26 mouse cellular contexts compared by ENCODE assay signal in genomic region chr10:17214065-17214440, GRCm38 (mm10).
A peak's percentile ranks its signal among the peaks of the same experiment; 100 is the strongest.
DNase-seq lines count a peak whose midpoint lies in the region; ATAC-seq and TF ChIP-seq lines count a peak whose summit lies in the region.
"Had no signal": no experiment of that assay in that cellular context is flagged by ENCODE, and none has a peak within 500 bp of the region (broad histone marks: within the 10 kb centered on the region; RNA-seq: fewer than 3 reads in every experiment).

No protein-coding gene starts in this region.

- no peak for TF ChIP-seq CTCF in stomach, postnatal 0 days (IDR thresholded peaks at IDR 0.05; ENCODE audit: low read depth)

- no peak overlapping the region for H3K9ac ChIP-seq in kidney, embryonic 15.5 days
- no peak overlapping the region for H3K9ac ChIP-seq in midbrain, embryonic 11.5 days (ENCODE audit: low read length)
- no peak overlapping the region for H3K9ac ChIP-seq in midbrain, embryonic 16.5 days (ENCODE audit: low read depth, low read length)
- H3K9ac ChIP-seq in stomach, postnatal 0 days (ENCODE audit: low read length): no peak overlapping the region
- H3K9ac ChIP-seq: forebrain, embryonic 15.5 days; heart, embryonic 12.5 days; liver, embryonic 12.5 days; midbrain, embryonic 15.5 days; neural tube, embryonic 13.5 days had no signal

- H3K36me3 ChIP-seq in kidney, embryonic 15.5 days: no peaks in the 10 kb centered on the region
- H3K36me3 ChIP-seq in midbrain, embryonic 11.5 days (ENCODE audit: control insufficient read depth, insufficient read depth, low read length): no peaks in the 10 kb centered on the region
- no peaks in the 10 kb centered on the region for H3K36me3 ChIP-seq in midbrain, embryonic 16.5 days (ENCODE audit: control insufficient read depth, insufficient read depth, low read length)
- no peaks in the 10 kb centered on the region for H3K36me3 ChIP-seq in limb, embryonic 10.5 days
- H3K36me3 ChIP-seq in stomach, postnatal 0 days (ENCODE audit: control insufficient read depth, insufficient read depth, low read length): no peaks in the 10 kb centered on the region
- H3K36me3 ChIP-seq: forebrain, embryonic 15.5 days; heart, embryonic 12.5 days; hindbrain, embryonic 10.5 days; liver, embryonic 12.5 days; midbrain, embryonic 15.5 days; neural tube, embryonic 13.5 days had no signal

- 0 out of 2 replicates have a peak overlapping the region, but pooled peaks have one; percentile 56 for H3K27ac ChIP-seq in kidney, embryonic 15.5 days
- H3K27ac ChIP-seq in midbrain, embryonic 11.5 days (ENCODE audit: low read depth, low read length): no peak overlapping the region
- H3K27ac ChIP-seq in midbrain, embryonic 16.5 days (ENCODE audit: low read length): no peak overlapping the region
- peak overlapping the region; percentile 72; the same call in 1 of the 2 replicates for H3K27ac ChIP-seq in limb, embryonic 10.5 days
- no peak overlapping the region for H3K27ac ChIP-seq in stomach, postnatal 0 days (replicated peaks)
- H3K27ac ChIP-seq: hindbrain, postnatal 0 days; liver, embryonic 12.5 days; midbrain, embryonic 15.5 days; neural tube, embryonic 13.5 days had no signal

- no peaks in the 10 kb centered on the region for H3K27me3 ChIP-seq in kidney, embryonic 15.5 days
- no peaks in the 10 kb centered on the region for H3K27me3 ChIP-seq in midbrain, embryonic 11.5 days (ENCODE audit: control insufficient read depth, insufficient read depth, low read length)
- no peaks in the 10 kb centered on the region for H3K27me3 ChIP-seq in midbrain, embryonic 16.5 days (ENCODE audit: control insufficient read depth, insufficient read depth, low read depth, low read length)
- no peaks in the 10 kb centered on the region for H3K27me3 ChIP-seq in limb, embryonic 10.5 days (ENCODE audit: low read depth, poor library complexity, severe bottlenecking)
- no peaks in the 10 kb centered on the region for H3K27me3 ChIP-seq in stomach, postnatal 0 days (ENCODE audit: control insufficient read depth, insufficient read depth, low read length)
- H3K27me3 ChIP-seq: forebrain, embryonic 15.5 days; heart, embryonic 12.5 days; liver, embryonic 12.5 days; midbrain, embryonic 15.5 days; neural tube, embryonic 13.5 days had no signal

- ATAC-seq in kidney, embryonic 15.5 days (replicated peaks; ENCODE audit: low FRiP score): no peak
- ATAC-seq in midbrain, embryonic 11.5 days (ENCODE audit: low FRiP score): no peak
- ATAC-seq in midbrain, embryonic 16.5 days: no peak
- ATAC-seq in stomach, postnatal 0 days (ENCODE audit: low FRiP score, low TSS enrichment): peak; percentile 75
- ATAC-seq in erythroid progenitor cell, adult 5-6 weeks (replicated peaks; ENCODE audit: low FRiP score, poor library complexity, severe bottlenecking): no peak
- ATAC-seq: activated CD4-positive, CD25-positive, alpha-beta regulatory T cell, adult 4 months; liver, embryonic 12.5 days had no signal

- H3K4me2 ChIP-seq in kidney, embryonic 15.5 days: no peak overlapping the region
- H3K4me2 ChIP-seq in midbrain, embryonic 11.5 days: no peak overlapping the region
- H3K4me2 ChIP-seq in midbrain, embryonic 16.5 days (ENCODE audit: low read length): no peak overlapping the region
- H3K4me2 ChIP-seq in stomach, postnatal 0 days (replicated peaks; ENCODE audit: low read depth): no peak overlapping the region
- H3K4me2 ChIP-seq: forebrain, embryonic 15.5 days; heart, embryonic 12.5 days; liver, embryonic 12.5 days; midbrain, embryonic 15.5 days had no signal

- WGBS in kidney, embryonic 15.5 days: 51% methylated on average over 2 of the region's 2 CpGs
- WGBS in midbrain, embryonic 11.5 days: 91% methylated on average over 2 of the region's 2 CpGs
- 67% methylated on average over 2 of the region's 2 CpGs for WGBS in midbrain, embryonic 16.5 days
- 90% methylated on average over 2 of the region's 2 CpGs for WGBS in limb, embryonic 10.5 days
- 22% methylated on average over 2 of the region's 2 CpGs for WGBS in stomach, postnatal 0 days

- TF ChIP-seq EP300 in stomach, postnatal 0 days (optimal IDR thresholded peaks at IDR 0.05): no peak

- H3K4me3 ChIP-seq in kidney, embryonic 15.5 days (replicated peaks): no peak overlapping the region
- no peak overlapping the region for H3K4me3 ChIP-seq in midbrain, embryonic 11.5 days (ENCODE audit: low read depth, low read length)
- H3K4me3 ChIP-seq in midbrain, embryonic 16.5 days (ENCODE audit: low read depth, low read length): no peak overlapping the region
- no peak overlapping the region for H3K4me3 ChIP-seq in limb, embryonic 10.5 days
- H3K4me3 ChIP-seq in stomach, postnatal 0 days (ENCODE audit: low read depth, low read length): no peak overlapping the region
- H3K4me3 ChIP-seq: erythroblast, embryonic 14.5 days; forebrain, embryonic 15.5 days; heart, embryonic 12.5 days; hindbrain, embryonic 10.5 days; liver, embryonic 12.5 days; midbrain, embryonic 15.5 days; myocyte; neural tube, embryonic 13.5 days had no signal

- no peak for DNase-seq in kidney, adult 9 months
- DNase-seq in midbrain, embryonic 11.5 days (ENCODE audit: low spot score, missing footprints): peak; percentile 56
- no peak for DNase-seq in limb, embryonic 10.5 days (ENCODE audit: low spot score)
- DNase-seq in stomach, postnatal 0 days (ENCODE audit: low spot score): no peak
- no peak for DNase-seq in layer of hippocampus, adult 8-10 months (ENCODE audit: low spot score in 2 of 2)
- DNase-seq: adrenal gland, postnatal 14 days; B cell, adult 2 months; cerebellum, adult 8-10 months; gastrocnemius, postnatal 10 days; heart, postnatal 10 days; right cerebral cortex, postnatal 25 days; spleen, adult 18-20 months; thymus, adult 18-20 months had no signal

- peaks cover 5% of the 10 kb centered on the region; the same call in 1 of the 2 replicates for H3K4me1 ChIP-seq in kidney, embryonic 15.5 days
- peaks cover 8% of the 10 kb centered on the region; the same call in 1 of the 2 replicates for H3K4me1 ChIP-seq in midbrain, embryonic 11.5 days (ENCODE audit: control insufficient read depth, insufficient read depth, low read length)
- peaks cover 3% of the 10 kb centered on the region; the same call in 1 of the 2 replicates for H3K4me1 ChIP-seq in midbrain, embryonic 16.5 days (ENCODE audit: control insufficient read depth, insufficient read depth, low read length)
- H3K4me1 ChIP-seq in limb, embryonic 10.5 days: peaks cover 28% of the 10 kb centered on the region
- H3K4me1 ChIP-seq in stomach, postnatal 0 days (replicated peaks; ENCODE audit: control insufficient read depth, insufficient read depth): no peaks in the 10 kb centered on the region; the same call in 1 of the 2 replicates
- H3K4me1 ChIP-seq: heart, embryonic 12.5 days; liver, embryonic 12.5 days; midbrain, embryonic 15.5 days had no signal

- no peaks in the 10 kb centered on the region for H3K9me3 ChIP-seq in kidney, embryonic 15.5 days (replicated peaks)
- H3K9me3 ChIP-seq in midbrain, embryonic 11.5 days (ENCODE audit: control insufficient read depth, low read length): no peaks in the 10 kb centered on the region
- no peaks in the 10 kb centered on the region for H3K9me3 ChIP-seq in midbrain, embryonic 16.5 days (replicated peaks; ENCODE audit: control insufficient read depth, low read length, poor library complexity, severe bottlenecking)
- H3K9me3 ChIP-seq in limb, embryonic 10.5 days (replicated peaks): no peaks in the 10 kb centered on the region
- H3K9me3 ChIP-seq in stomach, postnatal 0 days (ENCODE audit: control insufficient read depth, low read length): no peaks in the 10 kb centered on the region
- H3K9me3 ChIP-seq: forebrain, embryonic 15.5 days; heart, embryonic 12.5 days; hindbrain, embryonic 10.5 days; liver, embryonic 12.5 days; midbrain, embryonic 15.5 days; neural tube, embryonic 13.5 days had no signal

Comparison
In these comparisons a context has a peak if more than half of its experiments do, and no peak if none do; other contexts are left out.
1. H3K27ac ChIP-seq: peak in kidney, embryonic 15.5 days (single experiment) and limb, embryonic 10.5 days (single experiment); none in midbrain, embryonic 11.5 days (single experiment), midbrain, embryonic 16.5 days (single experiment) and stomach, postnatal 0 days (single experiment).